Mouse (Mus musculus) Patski (cell line): Measurements from ENCODE around the gene Trpc4. TPM values are rescaled to one million over a fixed set of nuclear protein-coding genes. Genes with fewer than 3 reads are reported as not detected.

ENCODE experiments used
- ATAC-seq: fragments of 100-300 bp; one replicate; pipeline ENCODE4 v1.8.0; 2021
- CTCF ChIA-PET: fragments of 350-600 bp; sonication (Branson Sonifier 250); formaldehyde crosslinking; loops from one replicate; lab custom pipeline; 2022; ENCODE audit warnings: inconsistent platforms; lab: Charles Lee
- POLR2A ChIA-PET: fragments of 350-600 bp; sonication (Branson Sonifier 250); formaldehyde crosslinking; loops from one replicate; lab custom pipeline; 2022; ENCODE audit warnings: antibody characterized with exemption, inconsistent platforms; lab: Charles Lee
- DNase-seq: peaks from one replicate; pipeline ENCODE4 v3.0.0-alpha.2; 2011; ENCODE audit warnings: low read depth, low spot score
- H3K27me3 ChIP-seq: fragments of 371-371 bp; one replicate; pipeline ENCODE4 v1.5.1; 2021
- CTCF ChIP-seq: fragments of 100-300 bp; IDR thresholded peaks from one replicate; pipeline ENCODE4 v1.5.1; 2021
- in situ Hi-C: fragments of 300-500 bp; cut with MboI; formaldehyde crosslinking; loops from 3 replicates; pipeline ENCODE4 v1.11.1; 2018; ENCODE audit warnings: low pct_unique_long_range_greater_than_20kb, mixed read lengths
- polyA plus RNA-seq: library from polyadenylated mRNA; unstranded; gene quantifications from one replicate; pipeline ENCODE4 v1.2.3, GENCODE M21; 2021

Trpc4 gene
- 0.03 TPM for polyA plus RNA-seq

DNA sequence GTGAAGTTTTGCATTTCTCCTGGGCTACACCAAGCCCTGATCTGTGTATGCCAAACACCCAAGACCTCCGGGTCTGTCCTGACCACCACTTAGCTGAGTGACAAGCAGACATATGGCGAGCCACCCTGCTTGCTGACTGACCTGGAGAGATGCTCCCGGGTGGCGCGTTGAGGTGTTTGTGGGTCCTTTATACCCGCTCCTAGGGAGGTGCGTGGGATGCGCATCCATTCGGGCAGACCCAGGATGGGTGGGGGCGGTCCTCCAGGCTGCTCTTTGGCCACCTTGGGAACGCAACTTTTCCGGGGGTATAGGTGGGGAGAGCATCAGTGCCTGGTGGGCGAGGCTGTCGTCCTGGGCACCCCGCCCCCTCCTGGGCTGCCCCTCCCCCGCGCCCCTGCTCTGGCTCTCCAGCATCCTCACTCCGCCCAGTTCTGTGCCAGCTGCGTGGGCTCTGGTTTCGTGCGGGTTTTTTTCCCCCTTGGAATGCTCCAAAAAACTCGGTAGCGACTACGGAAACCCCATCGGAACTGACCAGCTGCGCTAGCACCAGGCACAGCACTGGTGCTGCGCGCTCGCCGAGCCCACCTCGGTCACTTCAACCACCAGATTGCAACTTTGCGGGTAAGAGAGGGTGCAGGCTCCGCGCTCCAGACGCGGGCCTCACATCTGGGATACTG lies at the start of gene Trpc4:
Trpc4 (plus strand) TSS at position 397 of the 677 bp plus-strand sequence.
- peaks cover 73% of the 10 kb centered on the region for H3K27me3 ChIP-seq
- ATAC-seq, result no peak
- no peak for DNase-seq
- TF ChIP-seq CTCF, result no peak
- CTCF ChIA-PET, result interaction anchor here (0.8 kb wide), 1 partner anchor 19 kb away, joined by 3 read pairs; no protein-coding TSS in a partner anchor
- POLR2A ChIA-PET, result interaction anchor here (0.7 kb wide), 1 partner anchor 15 kb away, joined by 3 read pairs; no protein-coding TSS in a partner anchor
- in situ Hi-C loops, result no loop called here

DNA sequence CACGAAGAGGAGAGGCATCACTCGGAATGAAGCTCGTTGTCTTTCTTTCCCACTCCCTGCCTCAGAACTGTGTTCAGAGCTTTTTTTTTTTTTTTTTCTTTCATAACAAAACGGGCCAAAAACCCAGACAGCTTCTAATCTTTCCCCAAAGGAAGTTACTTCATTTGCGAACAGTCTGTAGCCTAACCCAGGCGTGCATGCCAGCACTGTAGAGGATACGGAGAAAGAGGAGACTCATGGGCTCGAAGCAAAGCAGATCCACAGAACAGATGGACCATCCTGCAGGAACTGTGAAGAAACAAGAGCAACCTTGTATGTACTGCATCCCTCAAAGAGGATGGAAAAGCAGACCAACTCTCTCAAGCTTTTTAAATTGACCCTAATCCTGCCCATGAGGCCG lies 44.3 kb upstream of the Trpc4 start:
- in situ Hi-C loops, result no loop called here
- CTCF ChIA-PET, result interaction anchor here (1.9 kb wide), 1 partner anchor 9 kb away, joined by 4 read pairs; no protein-coding TSS in a partner anchor
- ATAC-seq (no peak), DNase-seq (no peak)
- POLR2A ChIA-PET, result no interaction called here
- peaks cover 65% of the 10 kb centered on the region for H3K27me3 ChIP-seq
- no peak for TF ChIP-seq CTCF

DNA sequence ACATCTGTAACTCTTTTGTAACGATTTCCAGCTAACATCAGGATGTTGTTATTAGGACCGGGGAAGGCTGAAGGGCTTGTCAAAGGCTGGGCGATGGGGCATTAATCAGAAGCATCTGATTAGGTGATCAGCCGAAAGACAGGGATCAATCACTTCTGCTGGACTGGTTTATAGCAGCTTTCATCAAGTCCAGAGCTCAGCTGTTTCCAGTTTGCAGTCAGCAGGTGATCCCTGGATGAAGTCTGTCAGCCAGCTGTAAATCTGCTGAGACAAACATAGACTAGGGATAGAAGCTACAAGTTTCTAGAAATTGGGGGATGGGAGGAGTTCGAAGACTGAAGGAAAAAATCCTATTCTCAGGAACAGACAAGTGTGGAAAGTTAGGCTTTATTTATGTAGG lies 20.5 kb upstream of the Trpc4 start:
- TF ChIP-seq CTCF, result no peak
- in situ Hi-C loops, result no loop called here
- DNase-seq, result no peak
- no peak for ATAC-seq
- ChIA-PET CTCF (interaction anchor here (1.1 kb wide), 1 partner anchor 23 kb away, joined by 3 read pairs; no protein-coding TSS in a partner anchor), POLR2A (no interaction called here)
- peaks cover 43% of the 10 kb centered on the region for H3K27me3 ChIP-seq

DNA sequence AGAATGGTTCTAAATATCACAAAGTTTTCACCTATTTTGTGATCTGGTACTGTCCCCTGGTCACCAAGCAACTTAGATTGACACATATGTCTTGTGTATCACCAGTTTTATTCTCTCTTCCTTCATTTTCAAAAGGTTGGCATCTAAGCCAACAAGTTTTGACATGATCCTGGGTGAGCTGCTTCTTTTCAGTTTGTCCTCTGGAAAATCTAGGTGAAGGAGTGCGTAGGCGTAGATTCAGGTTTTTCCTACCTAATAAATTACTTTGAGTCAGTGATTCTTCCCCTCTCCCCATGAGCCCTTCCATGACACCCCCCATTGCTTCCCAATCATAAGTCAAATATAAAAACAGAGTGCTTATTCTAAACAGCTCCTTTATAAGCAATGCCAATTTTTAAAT lies 14.5 kb upstream of the Trpc4 start:
- ChIA-PET POLR2A (no interaction called here), CTCF (no interaction called here)
- no peak for TF ChIP-seq CTCF
- ATAC-seq (no peak), DNase-seq (no peak)
- H3K27me3 ChIP-seq, result peaks cover 52% of the 10 kb centered on the region
- in situ Hi-C loops, result no loop called here

DNA sequence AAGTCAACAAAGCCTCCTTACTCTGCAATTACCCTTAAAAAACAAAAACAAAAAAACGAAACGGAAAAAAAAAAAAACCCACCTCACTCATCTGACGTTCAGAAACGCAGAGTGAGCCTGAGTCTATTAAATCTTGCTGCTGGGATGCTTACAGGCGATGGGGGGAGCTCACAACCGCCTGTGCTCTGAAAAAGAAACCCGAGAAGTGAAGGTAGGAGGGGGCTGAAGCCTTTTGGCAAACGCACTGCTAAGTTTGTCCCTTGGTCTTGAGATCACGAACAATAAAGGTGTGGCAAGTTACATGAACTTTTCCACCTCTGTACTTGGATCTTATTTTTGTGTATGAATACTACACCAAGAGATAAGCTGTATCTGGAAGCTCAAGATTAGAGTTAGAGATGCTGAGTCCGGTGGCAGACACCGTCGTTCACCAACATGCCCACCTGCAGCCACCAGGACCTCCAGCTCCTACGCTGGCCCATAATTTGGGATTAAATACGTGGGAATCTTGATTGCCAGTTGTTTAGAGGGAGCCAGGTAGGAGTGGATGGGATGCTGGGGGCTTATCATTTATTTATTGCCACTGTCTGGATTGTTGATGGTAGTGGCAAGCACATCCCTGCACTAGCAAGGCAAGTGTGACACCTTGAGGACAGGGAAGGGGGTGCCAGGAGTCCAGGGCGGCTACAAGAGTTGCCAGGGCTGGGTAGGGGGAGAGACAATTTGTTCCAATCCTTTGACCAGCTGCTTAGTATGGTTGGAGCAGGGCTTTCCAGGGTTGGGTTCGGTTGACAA lies 794 bp upstream of the Trpc4 start:
- TF ChIP-seq CTCF, result no peak
- in situ Hi-C loops, result no loop called here
- POLR2A ChIA-PET, result interaction anchor here (0.7 kb wide), 1 partner anchor 16 kb away, joined by 3 read pairs; no protein-coding TSS in a partner anchor
- DNase-seq (no peak), ATAC-seq (no peak)
- CTCF ChIA-PET, result interaction anchor here (0.8 kb wide), 1 partner anchor 19 kb away, joined by 3 read pairs; no protein-coding TSS in a partner anchor
- peaks cover 71% of the 10 kb centered on the region for H3K27me3 ChIP-seq

DNA sequence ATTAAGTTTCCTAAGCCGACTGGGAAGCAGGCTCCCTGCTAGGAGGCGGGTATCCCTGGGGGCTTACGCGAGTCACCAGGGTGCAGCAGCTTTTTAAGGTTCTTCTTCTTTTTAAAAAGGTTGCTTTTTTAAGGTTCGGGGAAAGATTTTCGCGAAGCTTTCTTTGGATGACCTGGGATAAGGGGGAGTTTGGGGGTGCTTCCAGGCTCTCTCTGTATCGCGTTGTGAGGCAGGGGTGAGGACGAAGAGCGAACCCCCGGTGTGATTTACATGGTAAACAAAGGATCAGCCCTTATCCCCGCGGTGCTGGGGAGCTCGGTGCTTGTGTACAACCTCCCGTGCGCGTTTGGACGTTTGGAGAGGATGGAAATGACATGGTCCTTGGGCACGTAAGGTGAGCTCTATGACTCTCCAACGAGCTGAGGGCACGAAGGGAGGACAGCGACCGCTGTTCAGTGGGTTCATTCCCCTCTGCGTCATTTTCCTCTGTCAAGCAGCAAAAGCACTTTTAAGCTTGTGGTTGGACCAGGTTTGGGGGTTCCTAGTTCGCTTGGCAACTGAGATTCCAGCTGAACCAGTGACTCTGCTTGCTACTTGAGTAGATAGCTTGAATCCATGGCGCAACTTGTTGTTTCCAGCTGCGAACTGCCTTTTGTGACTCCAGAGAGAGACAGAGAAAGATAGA lies 623 bp downstream of the Trpc4 start:
- no peak for TF ChIP-seq CTCF
- POLR2A ChIA-PET, result no interaction called here
- ATAC-seq, result no peak
- in situ Hi-C loops, result no loop called here
- DNase-seq, result no peak
- CTCF ChIA-PET, result interaction anchor here (1.1 kb wide), 1 partner anchor 8 kb away, joined by 3 read pairs; no protein-coding TSS in a partner anchor
- H3K27me3 ChIP-seq, result peaks cover 72% of the 10 kb centered on the region

DNA sequence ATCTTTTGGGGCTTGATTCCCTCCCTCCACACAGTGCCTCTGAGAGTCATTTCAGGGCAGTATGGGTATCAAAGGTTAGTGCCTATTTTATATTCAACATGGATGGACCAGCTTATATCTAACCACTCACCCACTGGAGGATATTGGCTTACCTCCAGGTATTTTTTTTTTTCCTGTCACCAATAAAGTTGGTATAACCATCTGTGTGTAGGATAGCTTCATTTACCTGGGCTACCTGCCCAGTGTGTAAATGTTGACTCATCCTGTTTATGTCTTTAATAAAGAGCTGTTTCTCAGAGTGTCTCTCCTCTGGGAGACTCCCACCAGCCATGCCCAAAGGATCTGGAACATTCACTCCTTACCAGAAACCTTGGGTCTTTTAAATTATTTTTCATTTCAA lies 14.9 kb downstream of the Trpc4 start:
- ChIA-PET POLR2A (interaction anchor here (1.1 kb wide), 1 partner anchor 15 kb away, joined by 3 read pairs; no protein-coding TSS in a partner anchor), CTCF (no interaction called here)
- in situ Hi-C loops, result no loop called here
- no peak for TF ChIP-seq CTCF
- DNase-seq, result no peak
- peaks cover 16% of the 10 kb centered on the region for H3K27me3 ChIP-seq
- no peak for ATAC-seq

DNA sequence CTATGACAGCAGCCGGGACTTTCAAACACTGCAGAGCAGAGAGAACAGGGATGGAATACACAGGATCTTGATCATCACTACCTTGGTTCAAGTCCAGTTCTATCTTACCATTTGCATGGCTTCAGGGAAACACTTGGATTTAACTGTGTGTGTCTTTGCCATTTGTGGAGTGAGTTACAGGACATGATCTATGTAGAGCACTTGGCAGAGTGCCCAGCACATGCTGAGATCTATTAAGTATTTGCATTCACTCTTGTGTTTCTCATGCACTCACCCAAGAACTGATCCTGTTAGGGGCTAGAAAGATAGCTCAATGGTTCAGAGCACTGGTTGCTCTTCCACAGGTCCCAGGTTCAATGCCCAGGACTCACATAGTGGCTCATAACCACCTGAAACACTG lies 21.5 kb downstream of the Trpc4 start:
- no peak for DNase-seq
- ATAC-seq, result no peak
- CTCF ChIA-PET, result no interaction called here
- peaks cover 18% of the 10 kb centered on the region for H3K27me3 ChIP-seq
- no peak for TF ChIP-seq CTCF
- in situ Hi-C loops, result no loop called here
- POLR2A ChIA-PET, result no interaction called here

DNA sequence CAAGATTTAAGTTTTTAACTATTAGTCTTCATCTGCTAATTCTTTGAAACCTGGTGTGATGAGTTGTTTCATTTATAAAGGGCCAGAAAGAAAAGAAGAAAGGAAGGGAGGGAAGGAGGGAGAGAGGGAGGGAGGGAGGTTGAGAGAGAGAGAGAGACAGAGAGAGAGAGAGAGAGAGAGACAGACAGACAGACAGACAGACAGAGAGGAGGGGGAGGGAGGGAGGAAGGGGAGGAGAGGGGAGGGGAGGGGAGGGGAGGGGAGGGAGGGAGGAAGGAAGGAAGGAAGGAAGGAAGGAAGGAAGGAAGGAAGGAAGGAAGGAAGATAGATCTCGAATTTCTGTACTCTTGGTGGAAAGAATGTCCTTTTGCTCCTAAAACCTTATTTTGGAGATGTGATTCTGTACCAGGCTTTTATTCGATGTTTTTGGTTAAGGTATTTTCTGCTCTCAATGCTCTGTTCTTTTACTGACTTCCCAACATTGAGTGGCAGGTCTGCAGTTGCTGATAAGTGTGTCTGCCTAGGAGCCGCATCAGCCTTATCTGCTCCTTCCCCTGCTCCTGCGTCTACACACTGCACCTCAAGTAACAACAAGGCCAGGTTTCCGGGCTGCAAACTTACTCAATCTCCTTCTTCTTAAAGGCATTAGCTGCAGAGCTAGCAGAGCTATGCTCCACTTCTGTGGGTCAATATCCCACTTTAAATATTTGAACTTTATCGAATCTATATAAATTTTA lies 35.3 kb downstream of the Trpc4 start:
- ATAC-seq, result no peak
- in situ Hi-C loops, result no loop called here
- CTCF ChIA-PET, result no interaction called here

DNA sequence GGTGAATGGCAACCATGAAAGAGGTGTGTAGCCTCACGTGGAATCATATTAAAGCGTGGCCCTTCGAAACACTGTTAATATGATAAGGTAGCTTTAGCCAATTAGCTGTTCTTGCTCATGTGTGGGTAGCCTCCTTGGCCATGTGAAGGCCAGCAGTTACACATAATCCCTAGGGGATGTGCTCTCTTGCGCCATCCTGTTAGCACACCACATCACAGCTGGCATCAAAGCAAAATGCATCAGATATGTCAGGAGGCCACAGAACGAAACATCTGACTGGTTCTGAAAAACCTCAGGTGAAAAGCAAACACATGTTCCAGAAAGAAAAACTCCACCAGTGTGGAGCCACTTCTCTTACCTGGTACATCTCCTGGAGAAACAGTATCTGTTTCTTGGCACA lies 45.4 kb downstream of the Trpc4 start:
- in situ Hi-C loops, result no loop called here
- no peak for TF ChIP-seq CTCF
- H3K27me3 ChIP-seq, result peaks cover 22% of the 10 kb centered on the region
- no peak for DNase-seq
- POLR2A ChIA-PET, result no interaction called here
- ATAC-seq, result no peak
- CTCF ChIA-PET, result interaction anchor here (1.1 kb wide), 1 partner anchor 8 kb away, joined by 3 read pairs; no protein-coding TSS in a partner anchor

More for the DNA sequence above, 35.3 kb downstream of the Trpc4 start:
- POLR2A ChIA-PET, result no interaction called here
- H3K27me3 ChIP-seq, result peaks cover 42% of the 10 kb centered on the region
- DNase-seq, result no peak
- TF ChIP-seq CTCF, result no peak
